Mouse (Mus musculus): ENCODE measurements around the gene Fn1.

GRCm38 (mm10) chr1:71642794-71643193 lies 10.2 kb downstream of the Fn1 start:
- TF ChIP-seq CTCF (IDR thresholded peaks at IDR 0.05; ENCODE audit: extremely low read depth, insufficient read depth, insufficient read length, insufficient replicate concordance) = no peak
- TF ChIP-seq POLR2A (IDR thresholded peaks at IDR 0.05; ENCODE audit: low read depth, low read length) = no peak

Data from spleen, adult 2 months (tissue).